Mouse (Mus musculus) C2C12 (cell line): ENCODE measurements around the gene Cyp4f39. TPM values are rescaled to one million over a fixed set of nuclear protein-coding genes. Genes with fewer than 3 reads are reported as not detected.

Experiments
- H3K27me3 ChIP-seq: one replicate; pipeline ENCODE4 v1.6.1; 2011; ENCODE audit not compliant: control insufficient read depth, insufficient read depth, insufficient read length
- H3K36me3 ChIP-seq: one replicate; pipeline ENCODE4 v1.6.1; 2011; ENCODE audit not compliant: control insufficient read depth, insufficient read depth
- H3K4me3 ChIP-seq: one replicate; pipeline ENCODE4 v1.5.1; 2011; ENCODE audit warnings: mild to moderate bottlenecking, control low read depth; ENCODE audit not compliant: poor library complexity, insufficient read depth, severe bottlenecking
- H3K79me2 ChIP-seq: one replicate; pipeline ENCODE4 v1.6.1; 2011; ENCODE audit not compliant: control insufficient read depth, insufficient read depth
- H3K79me3 ChIP-seq: one replicate; pipeline ENCODE4 v1.6.1; 2011; ENCODE audit warnings: low read depth, control low read depth
- H3ac ChIP-seq: one replicate; pipeline ENCODE3; 2011; ENCODE audit warnings: low read depth; ENCODE audit not compliant: control insufficient read depth, insufficient read length
- CEBPB ChIP-seq: IDR thresholded peaks from one replicate; pipeline ENCODE4 v1.6.1; 2011; ENCODE audit warnings: low read depth, mild to moderate bottlenecking, control low read depth, moderate library complexity
- CTCF ChIP-seq: IDR thresholded peaks from one replicate; pipeline ENCODE4 v1.5.1; 2011; ENCODE audit not compliant: control insufficient read depth, insufficient read depth, insufficient read length
- FOSL1 ChIP-seq: IDR thresholded peaks from one replicate; pipeline ENCODE4 v1.8.0; 2011; ENCODE audit warnings: mild to moderate bottlenecking, low read length; ENCODE audit not compliant: poor library complexity, insufficient read depth, severe bottlenecking
- MAX ChIP-seq: IDR thresholded peaks from one replicate; pipeline ENCODE4 v1.6.1; 2011; ENCODE audit warnings: mild to moderate bottlenecking, control low read depth
- MYOD1 ChIP-seq: IDR thresholded peaks from one replicate; pipeline ENCODE4 v1.6.1; 2011; ENCODE audit warnings: low read depth; ENCODE audit not compliant: control insufficient read depth, insufficient read length
- MYOG ChIP-seq: IDR thresholded peaks from one replicate; pipeline ENCODE4 v1.6.1; 2011; ENCODE audit not compliant: control insufficient read depth, insufficient read length; ENCODE audit errors: extremely low read depth
- USF1 ChIP-seq: IDR thresholded peaks from one replicate; pipeline ENCODE4 v1.6.1; 2011; ENCODE audit warnings: low read depth, mild to moderate bottlenecking, control low read depth, moderate library complexity
- long read RNA-seq, 2 experiments: library from polyadenylated mRNA; unstranded; transcript quantifications; one replicate each; pipeline ENCODE4 v2.0.0; 2019 to 2020
- polyA plus RNA-seq: library from polyadenylated mRNA; unstranded; fragments of >200 nt; fragmentation: generic; extraction: Trizol; gene quantifications from one replicate; pipeline ENCODE4 v1.2.1, GENCODE M21; 2012; ENCODE audit warnings: missing spikeins

Gene Cyp4f39
- 0.02 TPM for polyA plus RNA-seq
- long read RNA-seq, experiment 1, result 0 reads
- long read RNA-seq, experiment 2, result 0 reads

- H3K27me3 ChIP-seq, result peaks cover 23% of the 10 kb centered on the region
- H3K36me3 ChIP-seq, result no peaks in the 10 kb centered on the region
- TF ChIP-seq CEBPB (no peak), CTCF (no peak), MYOG (no peak), USF1 (no peak), FOSL1 (no peak), MAX (no peak), MYOD1 (no peak)
- no peaks in the 10 kb centered on the region for H3K79me2 ChIP-seq
- H3ac ChIP-seq, result no peak within 1 kb of the TSS
- no peak within 1 kb of the TSS for H3K4me3 ChIP-seq
- no peaks in the 10 kb centered on the region for H3K79me3 ChIP-seq
Measured at GRCm38 (mm10) chr17:32452482-32452881, at the start of gene Cyp4f39. Gene Cyp4f39, plus strand, starts transcription at chr17:32452723.

GRCm38 (mm10) chr17:32402779-32403157, 49.8 kb upstream of the Cyp4f39 start:
- TF ChIP-seq MAX (no peak), USF1 (no peak), CTCF (no peak), FOSL1 (no peak), MYOD1 (no peak)
- Histone ChIP-seq H3ac (no peak overlapping the region), H3K79me2 (no peaks in the 10 kb centered on the region), H3K27me3 (peaks cover 20% of the 10 kb centered on the region), H3K4me3 (no peak overlapping the region), H3K79me3 (no peaks in the 10 kb centered on the region), H3K36me3 (no peaks in the 10 kb centered on the region)

GRCm38 (mm10) chr17:32403417-32403816, 49.1 kb upstream of the Cyp4f39 start, which contains the start of gene Rasal3:
Gene Rasal3, minus strand, starts transcription at chr17:32403583.
- no peaks in the 10 kb centered on the region for H3K79me2 ChIP-seq
- H3ac ChIP-seq, result no peak within 1 kb of the TSS
- H3K36me3 ChIP-seq, result no peaks in the 10 kb centered on the region
- H3K4me3 ChIP-seq, result no peak within 1 kb of the TSS
- H3K79me3 ChIP-seq, result no peaks in the 10 kb centered on the region
- TF ChIP-seq USF1, result no peak
- TF ChIP-seq MYOG, result no peak
- no peak for TF ChIP-seq CEBPB
- TF ChIP-seq CTCF, result no peak
- TF ChIP-seq FOSL1, result no peak
- TF ChIP-seq MYOD1, result no peak
- TF ChIP-seq MAX, result no peak
- peaks cover 14% of the 10 kb centered on the region for H3K27me3 ChIP-seq

- Histone ChIP-seq H3K27me3 (peaks cover 25% of the 10 kb centered on the region), H3K4me3 (no peak overlapping the region), H3K79me2 (no peaks in the 10 kb centered on the region), H3K79me3 (no peaks in the 10 kb centered on the region), H3ac (no peak overlapping the region), H3K36me3 (no peaks in the 10 kb centered on the region)
- TF ChIP-seq MYOD1, result no peak
- no peak for TF ChIP-seq USF1
- TF ChIP-seq MAX, result no peak
Measured at GRCm38 (mm10) chr17:32411898-32412297, 40.6 kb upstream of the Cyp4f39 start.

DNA sequence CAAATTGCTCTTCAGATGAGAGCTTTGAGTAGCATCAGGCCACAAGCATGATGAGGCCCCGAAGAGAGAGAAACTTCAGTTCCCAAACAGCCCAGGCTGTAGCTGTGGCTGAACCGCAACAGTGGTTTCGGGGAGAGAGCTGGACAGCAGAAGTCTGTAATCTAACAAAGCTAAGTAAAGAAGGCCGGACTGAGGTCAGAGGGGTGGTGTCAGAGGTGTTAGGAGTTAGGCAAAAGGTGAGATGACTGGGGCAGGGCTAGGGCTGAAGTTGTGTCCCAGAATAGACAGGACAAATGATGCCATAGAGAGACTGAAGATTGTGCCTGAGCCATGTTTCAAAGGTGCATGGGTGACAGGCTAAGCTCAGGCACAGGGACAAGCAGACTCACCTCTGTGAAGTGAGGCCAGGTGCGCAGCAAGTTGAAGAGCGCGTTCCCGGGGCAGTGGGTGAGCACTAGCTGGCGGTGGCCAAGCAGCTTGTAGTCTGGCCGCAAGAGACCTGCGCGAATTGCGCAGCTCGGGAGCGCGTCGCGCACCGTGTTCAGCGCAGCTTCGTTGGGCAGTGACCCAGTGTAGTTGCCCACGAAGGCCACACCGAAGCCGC, 37.0 kb upstream of the Cyp4f39 start:
- TF ChIP-seq USF1 (no peak), MYOD1 (no peak), MAX (no peak), CTCF (no peak), MYOG (no peak), FOSL1 (no peak), CEBPB (no peak)
- Histone ChIP-seq H3K27me3 (peaks cover 25% of the 10 kb centered on the region), H3K36me3 (no peaks in the 10 kb centered on the region), H3K4me3 (no peak overlapping the region), H3K79me2 (no peaks in the 10 kb centered on the region), H3ac (no peak overlapping the region), H3K79me3 (no peaks in the 10 kb centered on the region)

DNA sequence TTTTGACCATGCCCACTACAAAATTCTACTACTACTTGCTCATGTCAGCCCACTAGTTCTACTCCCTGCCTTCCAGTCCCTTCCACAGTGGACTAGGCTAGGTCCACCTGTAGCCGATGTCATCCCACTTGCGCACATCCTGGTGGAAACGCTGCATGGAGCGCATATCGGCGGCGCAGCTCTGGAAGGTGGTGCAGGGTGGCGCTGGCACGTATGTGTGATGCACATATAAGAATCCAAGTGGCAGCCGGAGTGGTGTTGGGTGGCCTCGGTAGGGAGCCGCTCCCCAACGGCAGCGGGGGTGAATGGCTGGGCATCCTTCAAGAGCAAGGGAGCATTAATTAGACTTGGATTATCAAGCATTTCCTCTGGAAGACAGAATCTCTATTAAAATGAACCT, 35.8 kb upstream of the Cyp4f39 start:
- H3K79me2 ChIP-seq, result no peaks in the 10 kb centered on the region
- TF ChIP-seq MYOD1 (no peak), MYOG (no peak), CTCF (no peak), CEBPB (no peak), MAX (no peak), USF1 (no peak), FOSL1 (no peak)
- H3ac ChIP-seq, result no peak overlapping the region
- H3K36me3 ChIP-seq, result no peaks in the 10 kb centered on the region
- H3K4me3 ChIP-seq, result no peak overlapping the region
- peaks cover 25% of the 10 kb centered on the region for H3K27me3 ChIP-seq
- H3K79me3 ChIP-seq, result no peaks in the 10 kb centered on the region
